Mouse (Mus musculus) olfactory bulb, adult 2 months (tissue): ENCODE measurements around the gene Dhrs4. TPM values are rescaled to one million over a fixed set of nuclear protein-coding genes. Genes with fewer than 3 reads are reported as not detected.

Source experiments
- H3K27ac ChIP-seq: fragments of 200-500 bp; 2 replicates; pipeline ENCODE4 v1.5.1; 2012; ENCODE audit warnings: low read depth, low read length; ENCODE audit not compliant: insufficient read depth
- H3K4me1 ChIP-seq: fragments of 200-500 bp; 2 replicates; pipeline ENCODE4 v1.6.1; 2012; ENCODE audit warnings: low read length; ENCODE audit not compliant: control insufficient read depth, insufficient read depth
- H3K4me3 ChIP-seq: fragments of 200-500 bp; 2 replicates; pipeline ENCODE4 v1.5.1; 2012; ENCODE audit warnings: mild to moderate bottlenecking, low read depth, low read length, moderate library complexity; ENCODE audit not compliant: insufficient read depth
- CTCF ChIP-seq: fragments of 200-500 bp; IDR thresholded peaks from 2 replicates; pipeline ENCODE4 v1.5.1; 2012; ENCODE audit warnings: low read depth, mild to moderate bottlenecking, low read length, moderate library complexity; ENCODE audit not compliant: insufficient read depth
- POLR2A ChIP-seq: fragments of 200-500 bp; IDR thresholded peaks from 2 replicates; pipeline ENCODE4 v1.6.1; 2012; ENCODE audit warnings: mild to moderate bottlenecking, low read depth, low read length, moderate library complexity; ENCODE audit not compliant: insufficient read depth
- WGBS: fragments of 180-500 bp; shearing (Covaris S2); methylation state at CpG from one replicate; pipeline ENCODE4 v1.1.7; 2018; 5-methylcytosine and 5-hydroxymethylcytosine counted together
- polyA plus RNA-seq: library from polyadenylated mRNA; stranded (reverse); fragments of >200 nt; gene quantifications from 2 replicates; pipeline ENCODE4 v1.2.4, GENCODE M21; 2012; ENCODE audit warnings: low replicate concordance; ENCODE audit not compliant: missing spikeins, insufficient read depth, insufficient read length

Gene Dhrs4
- not detected in 2 replicates for polyA plus RNA-seq

DNA sequence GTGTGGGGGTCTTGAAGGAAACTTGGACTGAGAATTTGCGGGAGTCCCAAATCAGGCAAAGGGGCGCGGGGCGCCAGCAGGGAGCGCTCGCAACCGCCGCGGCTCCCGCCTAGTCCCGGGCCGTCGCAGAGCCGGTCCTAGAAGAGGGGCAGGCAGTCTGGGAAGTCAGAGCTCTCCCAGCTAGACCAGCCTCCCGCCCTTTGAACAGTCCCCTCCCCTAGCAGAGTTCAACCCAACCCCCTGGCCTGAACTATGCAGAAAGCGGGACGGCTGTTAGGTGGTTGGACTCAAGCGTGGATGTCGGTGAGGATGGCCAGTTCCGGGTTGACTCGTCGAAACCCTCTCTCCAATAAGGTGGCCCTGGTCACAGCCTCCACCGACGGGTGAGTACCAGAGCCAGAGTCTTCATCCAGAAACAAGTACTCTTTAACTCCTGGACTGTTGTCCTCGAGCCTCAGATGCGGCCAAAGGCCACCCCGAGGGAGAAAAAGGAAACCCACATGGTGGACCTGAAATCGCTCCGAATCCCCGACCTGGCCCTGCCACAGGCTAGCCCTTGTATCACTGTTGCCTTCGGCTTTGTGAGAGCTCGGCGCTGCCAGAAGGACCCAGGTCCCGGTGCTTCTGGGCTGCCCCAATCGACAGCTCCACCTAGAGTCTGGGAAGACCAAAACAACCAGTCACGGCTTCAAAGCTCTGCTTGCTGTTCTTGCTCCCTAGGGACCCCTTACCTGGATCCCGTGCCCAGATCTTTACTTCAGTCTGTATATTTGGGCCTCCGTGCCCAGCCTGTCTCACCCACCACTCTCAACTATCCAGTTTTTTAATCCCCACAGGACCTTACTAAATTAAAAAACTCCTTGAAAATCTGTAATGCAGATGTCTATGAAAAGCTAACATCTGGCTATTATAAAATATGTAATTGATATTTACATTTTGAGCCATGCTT lies at the start of gene Dhrs4:
Gene Dhrs4 (plus strand): TSS at position 108 of the 949 bp plus-strand sequence.
- Histone ChIP-seq H3K4me3 (peak within 1 kb of the TSS; percentile 84), H3K4me1 (peaks cover 5% of the 10 kb centered on the region), H3K27ac (peak within 1 kb of the TSS; percentile 49)
- 1% methylated on average over 38 of the region's 38 CpGs for WGBS
- TF ChIP-seq CTCF, result peak; percentile 57
- 0 out of 2 replicates have a peak, but pooled peaks have one; percentile 22 for TF ChIP-seq POLR2A

DNA sequence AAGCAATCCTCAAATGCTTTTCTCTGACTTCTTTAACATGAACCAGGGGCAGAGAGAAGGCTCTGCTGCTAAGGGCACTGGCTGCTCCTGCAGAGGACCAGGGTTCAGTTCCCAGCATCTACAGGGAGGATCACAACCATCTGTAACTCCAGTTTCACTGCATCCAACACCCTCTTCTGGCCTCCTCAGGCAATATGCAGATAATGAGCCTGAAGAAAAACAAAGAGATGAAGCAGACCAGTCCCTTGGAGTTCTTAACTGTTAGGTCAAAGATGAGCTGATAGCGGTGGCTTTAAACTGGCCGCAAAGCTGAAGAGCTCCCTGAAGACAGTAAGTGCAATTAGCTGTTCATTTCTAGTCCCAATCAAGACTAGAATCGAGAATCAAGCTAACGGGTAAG lies 48.3 kb upstream of the Dhrs4 start:
- WGBS, result 93% methylated on average over 4 of the region's 4 CpGs
- H3K4me3 ChIP-seq, result no peak overlapping the region
- no peak for TF ChIP-seq POLR2A
- no peak for TF ChIP-seq CTCF
- no peak overlapping the region for H3K27ac ChIP-seq
- no peaks in the 10 kb centered on the region for H3K4me1 ChIP-seq

DNA sequence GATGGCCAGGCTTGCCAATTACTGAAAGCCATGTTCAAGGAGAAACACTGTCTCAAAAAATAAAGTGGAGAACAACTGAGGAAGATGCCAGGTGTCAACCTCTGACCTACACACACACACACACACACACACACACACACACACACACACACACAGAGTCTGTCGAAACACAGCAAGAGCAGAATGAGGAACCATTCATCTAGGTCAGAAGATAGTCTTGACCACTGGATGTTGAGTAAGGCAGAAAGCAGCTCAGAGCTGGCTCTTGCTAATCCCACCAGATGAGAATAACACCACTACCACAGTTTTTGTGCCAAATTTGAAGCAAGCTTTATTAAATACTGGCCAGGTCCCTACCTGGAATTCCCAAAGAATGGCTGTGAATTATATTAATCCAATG lies 45.5 kb upstream of the Dhrs4 start:
- 84% methylated on average over 1 of the region's 1 CpGs for WGBS

DNA sequence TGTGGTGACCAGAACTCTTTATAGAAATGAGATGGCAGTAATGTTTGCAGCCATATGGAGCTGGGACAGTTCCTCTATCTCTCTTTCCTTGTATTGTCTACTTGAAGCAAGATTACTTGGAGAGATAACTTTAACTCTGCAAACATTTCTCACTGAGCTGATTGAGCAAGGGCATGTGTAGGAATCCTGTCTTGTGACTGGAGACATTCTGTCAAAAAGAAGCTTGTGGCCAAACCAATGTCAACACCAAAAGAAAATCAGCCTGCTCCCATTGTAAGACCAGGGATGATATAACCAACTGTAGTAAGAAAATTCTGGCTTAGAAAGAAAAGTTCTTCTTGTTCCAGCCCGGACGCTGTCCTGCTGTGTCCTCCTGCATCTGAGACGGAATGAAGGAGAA lies 43.7 kb upstream of the Dhrs4 start:
- TF ChIP-seq CTCF, result no peak
- no peak for TF ChIP-seq POLR2A
- 84% methylated on average over 3 of the region's 3 CpGs for WGBS
- no peak overlapping the region for H3K27ac ChIP-seq
- H3K4me3 ChIP-seq, result no peak overlapping the region
- no peaks in the 10 kb centered on the region for H3K4me1 ChIP-seq

More for the DNA sequence above, 45.5 kb upstream of the Dhrs4 start:
- no peak overlapping the region for H3K27ac ChIP-seq
- TF ChIP-seq POLR2A (no peak), CTCF (no peak)
- no peak overlapping the region for H3K4me3 ChIP-seq
- no peaks in the 10 kb centered on the region for H3K4me1 ChIP-seq

DNA sequence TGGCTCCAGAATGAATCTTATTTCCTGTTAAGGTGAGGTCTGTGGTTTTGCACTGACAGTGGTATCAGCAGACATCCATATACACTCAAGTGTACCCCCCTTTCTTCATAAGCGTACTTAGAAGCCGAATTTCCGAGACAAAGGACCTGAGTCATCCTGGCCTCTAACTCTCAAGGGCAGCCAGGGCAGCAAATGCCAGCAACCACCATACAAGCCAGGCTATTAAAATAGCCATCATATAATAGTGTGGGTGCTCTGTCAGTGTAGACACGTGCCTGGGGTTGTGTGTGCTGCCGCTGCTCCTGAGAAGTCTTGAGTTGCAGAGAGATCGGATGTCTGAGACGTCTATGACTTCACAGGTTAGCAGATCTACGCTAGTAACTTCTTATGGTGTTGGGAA lies 41.4 kb upstream of the Dhrs4 start:
- TF ChIP-seq POLR2A, result no peak
- H3K4me1 ChIP-seq, result no peaks in the 10 kb centered on the region
- WGBS, result 90% methylated on average over 8 of the region's 8 CpGs
- H3K4me3 ChIP-seq, result no peak overlapping the region
- H3K27ac ChIP-seq, result no peak overlapping the region

DNA sequence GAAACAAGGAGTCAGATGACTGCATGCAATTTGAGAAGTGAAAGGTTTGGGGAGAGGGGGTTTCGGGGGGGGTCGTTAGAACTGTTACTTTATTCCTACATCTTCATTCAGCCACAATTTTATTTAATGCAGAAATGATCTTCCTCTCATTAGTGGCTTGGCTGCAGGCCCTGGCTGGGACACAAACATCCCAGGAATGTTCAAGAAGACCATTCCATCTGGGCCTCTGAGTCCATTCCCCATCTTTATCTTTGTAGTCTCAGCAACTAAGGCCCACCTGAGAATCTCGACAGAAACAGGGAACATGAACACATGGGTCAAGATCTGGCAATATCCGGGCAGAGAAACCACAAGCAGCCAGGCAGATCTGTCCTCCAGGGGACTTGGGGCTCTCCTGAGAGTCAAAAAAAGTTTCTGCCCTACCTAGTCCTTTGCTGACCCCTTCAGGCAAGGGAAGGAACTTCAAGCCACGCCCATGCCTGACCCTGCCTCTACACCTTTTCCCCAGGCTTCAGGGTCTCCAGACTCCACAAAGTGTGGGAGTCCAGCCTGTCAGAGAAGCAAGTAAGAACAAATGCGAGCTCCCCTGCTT lies 40.3 kb upstream of the Dhrs4 start:
- TF ChIP-seq CTCF (peak; percentile 78), POLR2A (no peak)
- no peak overlapping the region for H3K4me3 ChIP-seq
- no peak overlapping the region for H3K27ac ChIP-seq
- H3K4me1 ChIP-seq, result no peaks in the 10 kb centered on the region
- WGBS, result 37% methylated on average over 6 of the region's 6 CpGs

DNA sequence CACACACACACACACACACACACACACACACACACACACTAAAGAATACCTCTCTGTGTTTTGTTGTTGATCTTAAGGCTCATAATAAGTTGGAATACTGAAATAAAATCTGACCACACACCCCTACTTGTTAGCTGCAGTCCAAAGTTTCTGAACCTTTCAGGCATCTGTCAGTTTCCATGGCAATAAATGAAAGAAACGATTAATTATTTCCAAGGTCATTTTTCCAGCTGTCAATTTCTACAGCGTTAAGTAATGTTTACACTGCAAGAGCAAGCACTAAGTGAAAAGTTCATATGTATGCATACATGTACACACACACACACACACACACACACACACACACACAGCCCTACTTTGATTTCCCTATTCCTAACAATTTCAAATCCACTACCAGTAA lies 20.9 kb upstream of the Dhrs4 start:
- H3K27ac ChIP-seq, result no peak overlapping the region
- no peak overlapping the region for H3K4me3 ChIP-seq
- 76% methylated on average over 2 of the region's 2 CpGs for WGBS
- TF ChIP-seq POLR2A (no peak), CTCF (no peak)
- no peaks in the 10 kb centered on the region for H3K4me1 ChIP-seq

DNA sequence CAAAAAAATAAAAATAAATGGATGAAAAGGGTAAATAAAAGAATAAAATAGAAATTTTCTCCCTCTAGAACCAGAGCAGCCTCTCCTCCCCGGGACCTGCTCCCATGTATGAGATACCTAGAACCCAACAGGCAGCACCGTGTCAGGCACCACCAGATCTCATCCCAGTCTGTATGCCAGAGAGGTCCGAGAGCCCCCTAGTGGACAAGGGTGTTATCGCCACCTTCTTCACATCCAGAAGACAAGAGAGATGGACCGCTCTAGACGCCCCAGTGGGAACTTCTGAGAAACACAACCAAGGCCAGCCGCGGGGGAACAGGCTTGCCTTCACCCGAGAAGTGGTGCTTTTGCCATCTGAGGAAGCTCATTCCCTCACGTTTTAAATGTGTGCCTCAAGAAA lies 20.3 kb upstream of the Dhrs4 start:
- H3K4me3 ChIP-seq, result no peak overlapping the region
- WGBS, result 15% methylated on average over 10 of the region's 10 CpGs
- H3K4me1 ChIP-seq, result no peaks in the 10 kb centered on the region
- H3K27ac ChIP-seq, result no peak overlapping the region
- TF ChIP-seq CTCF, result peak; percentile 62; the same call in 1 of the 2 replicates
- no peak for TF ChIP-seq POLR2A

DNA sequence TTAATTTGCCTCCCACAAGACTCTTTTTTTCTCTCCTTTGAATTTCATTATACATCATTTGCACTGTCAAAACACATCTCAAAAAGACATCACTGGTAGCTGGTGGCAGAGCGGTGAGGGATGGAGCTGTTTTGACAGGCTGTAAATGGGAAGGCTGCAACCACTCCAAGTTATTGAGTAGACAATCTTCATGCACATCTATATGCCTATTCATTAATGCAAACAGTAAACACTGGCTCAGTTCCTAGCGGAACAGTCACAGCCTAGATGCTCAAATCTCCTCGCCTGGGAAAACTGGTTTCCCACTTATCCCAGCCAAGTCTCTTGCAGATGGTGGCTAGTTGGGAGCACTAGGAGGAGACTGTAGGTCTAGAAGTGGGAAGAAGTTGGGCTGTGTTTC lies 19.8 kb upstream of the Dhrs4 start:
- no peak overlapping the region for H3K4me3 ChIP-seq
- H3K4me1 ChIP-seq, result no peaks in the 10 kb centered on the region
- no peak for TF ChIP-seq CTCF
- no peak for TF ChIP-seq POLR2A
- H3K27ac ChIP-seq, result no peak overlapping the region
- 69% methylated on average over 3 of the region's 3 CpGs for WGBS
